Mouse (Mus musculus): Measurements from ENCODE around the gene Rinl. TPM values are rescaled to one million over a fixed set of nuclear protein-coding genes. Genes with fewer than 3 reads are reported as not detected.

Gene Rinl
- polyA plus RNA-seq, 1 experiment from 2014 or later, result 2.2 TPM

DNA sequence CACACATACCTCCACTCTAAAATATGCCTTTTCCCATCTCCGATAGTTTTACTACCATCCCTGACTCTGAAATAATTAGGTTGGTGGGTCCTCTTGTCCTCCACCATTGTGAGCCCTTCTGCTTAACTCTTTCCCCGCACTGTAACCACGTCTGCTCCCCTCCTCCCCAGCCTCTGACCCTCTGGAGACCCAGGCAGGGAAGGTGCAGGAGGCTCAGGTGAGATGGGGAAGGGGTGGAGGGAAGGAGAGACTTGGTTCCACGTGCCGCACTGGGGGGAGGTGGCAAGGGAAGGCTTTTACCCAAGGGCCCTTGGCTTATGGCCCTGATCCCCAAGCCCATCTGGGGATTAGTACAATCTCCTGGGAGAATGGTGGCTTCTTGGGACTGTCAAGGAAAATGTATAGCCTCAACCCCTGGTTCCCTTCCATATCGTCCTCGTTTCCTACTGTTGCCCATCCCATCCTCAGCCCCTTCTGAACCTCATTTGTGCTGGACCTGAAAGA, 21.3 kb upstream of the Rinl start, which contains the start of gene Nfkbib:
TSS of gene Nfkbib (minus strand) at position 51 of the 504 bp plus-strand sequence.
- DNase-seq (ENCODE audit: low spot score), result no peak
- no peaks in the 10 kb centered on the region for H3K27me3 ChIP-seq (replicated peaks; ENCODE audit: low read depth, poor library complexity, severe bottlenecking)
- peaks cover 16% of the 10 kb centered on the region for H3K36me3 ChIP-seq (replicated peaks)
- H3K4me1 ChIP-seq, result peaks cover 24% of the 10 kb centered on the region
- H3K9me3 ChIP-seq, result no peaks in the 10 kb centered on the region
- WGBS, result 67% methylated on average over 7 of the region's 7 CpGs
- peak within 1 kb of the TSS; percentile 83 for H3K27ac ChIP-seq (replicated peaks)
- peak within 1 kb of the TSS; percentile 81 for H3K4me3 ChIP-seq

GRCm38 (mm10) chr7:28769414-28769958, 19.3 kb upstream of the Rinl start:
- WGBS, result 92% methylated on average over 9 of the region's 9 CpGs
- H3K4me3 ChIP-seq, result no peak overlapping the region
- peaks cover 12% of the 10 kb centered on the region; the same call in 1 of the 2 replicates for H3K36me3 ChIP-seq (replicated peaks)
- H3K27ac ChIP-seq (replicated peaks), result no peak overlapping the region
- DNase-seq (ENCODE audit: low spot score), result no peak
- no peaks in the 10 kb centered on the region for H3K27me3 ChIP-seq (replicated peaks; ENCODE audit: low read depth, poor library complexity, severe bottlenecking)
- peaks cover 31% of the 10 kb centered on the region for H3K4me1 ChIP-seq
- no peaks in the 10 kb centered on the region for H3K9me3 ChIP-seq

- H3K4me3 ChIP-seq, result no peak overlapping the region
- whole genome bisulfite sequencing, result 89% methylated on average over 3 of the region's 3 CpGs
- DNase-seq (ENCODE audit: low spot score), result no peak
- peaks cover 26% of the 10 kb centered on the region for H3K4me1 ChIP-seq
- no peaks in the 10 kb centered on the region for H3K9me3 ChIP-seq
- H3K27me3 ChIP-seq (replicated peaks; ENCODE audit: low read depth, poor library complexity, severe bottlenecking), result no peaks in the 10 kb centered on the region
- H3K27ac ChIP-seq (replicated peaks), result no peak overlapping the region
- H3K36me3 ChIP-seq (replicated peaks), result peaks cover 16% of the 10 kb centered on the region; the same call in 1 of the 2 replicates
These were observed 18.5 kb upstream of the Rinl start for GRCm38 (mm10) chr7:28770309-28770708.

GRCm38 (mm10) chr7:28771867-28772266, 16.9 kb upstream of the Rinl start:
- Histone ChIP-seq H3K4me1 (peaks cover 19% of the 10 kb centered on the region), H3K4me3 (peak overlapping the region; percentile 3; the same call in 1 of the 2 replicates), H3K9me3 (no peaks in the 10 kb centered on the region), H3K36me3 (replicated peaks) (peaks cover 31% of the 10 kb centered on the region), H3K27ac (replicated peaks) (no peak overlapping the region), H3K27me3 (replicated peaks; ENCODE audit: low read depth, poor library complexity, severe bottlenecking) (no peaks in the 10 kb centered on the region)
- 93% methylated on average over 11 of the region's 11 CpGs for WGBS
- DNase-seq (ENCODE audit: low spot score), result no peak

GRCm38 (mm10) chr7:28773163-28773562, 15.6 kb upstream of the Rinl start:
- Histone ChIP-seq H3K9me3 (no peaks in the 10 kb centered on the region), H3K36me3 (replicated peaks) (peaks cover 41% of the 10 kb centered on the region), H3K4me1 (peaks cover 7% of the 10 kb centered on the region; the same call in 1 of the 2 replicates), H3K27ac (replicated peaks) (no peak overlapping the region), H3K27me3 (replicated peaks; ENCODE audit: low read depth, poor library complexity, severe bottlenecking) (no peaks in the 10 kb centered on the region), H3K4me3 (no peak overlapping the region)
- no peak for DNase-seq (ENCODE audit: low spot score)
- 77% methylated on average over 3 of the region's 3 CpGs for WGBS

GRCm38 (mm10) chr7:28774164-28774563, 14.6 kb upstream of the Rinl start:
- 50% methylated on average over 12 of the region's 12 CpGs for WGBS
- peak overlapping the region; percentile 54 for H3K27ac ChIP-seq (replicated peaks)
- no peaks in the 10 kb centered on the region for H3K27me3 ChIP-seq (replicated peaks; ENCODE audit: low read depth, poor library complexity, severe bottlenecking)

GRCm38 (mm10) chr7:28775129-28775528, 13.6 kb upstream of the Rinl start:
- DNase-seq (ENCODE audit: low spot score), result no peak
- H3K4me1 ChIP-seq, result peaks cover 8% of the 10 kb centered on the region
- H3K27ac ChIP-seq (replicated peaks), result no peak overlapping the region
- peaks cover 41% of the 10 kb centered on the region for H3K36me3 ChIP-seq (replicated peaks)
- WGBS, result 88% methylated on average over 7 of the region's 7 CpGs
- no peak overlapping the region for H3K4me3 ChIP-seq
- H3K27me3 ChIP-seq (replicated peaks; ENCODE audit: low read depth, poor library complexity, severe bottlenecking), result no peaks in the 10 kb centered on the region
- H3K9me3 ChIP-seq, result no peaks in the 10 kb centered on the region

More at GRCm38 (mm10) chr7:28774164-28774563, 14.6 kb upstream of the Rinl start:
- DNase-seq (ENCODE audit: low spot score), result peak; percentile 34
- H3K9me3 ChIP-seq, result no peaks in the 10 kb centered on the region
- peaks cover 7% of the 10 kb centered on the region; the same call in 1 of the 2 replicates for H3K4me1 ChIP-seq
- H3K4me3 ChIP-seq, result no peak overlapping the region
- H3K36me3 ChIP-seq (replicated peaks), result peaks cover 41% of the 10 kb centered on the region

- no peak for DNase-seq (ENCODE audit: low spot score)
- Histone ChIP-seq H3K27ac (replicated peaks) (no peak overlapping the region), H3K4me3 (no peak overlapping the region), H3K27me3 (replicated peaks; ENCODE audit: low read depth, poor library complexity, severe bottlenecking) (no peaks in the 10 kb centered on the region), H3K4me1 (peaks cover 17% of the 10 kb centered on the region), H3K9me3 (no peaks in the 10 kb centered on the region), H3K36me3 (replicated peaks) (peaks cover 40% of the 10 kb centered on the region)
- WGBS, result 84% methylated on average over 9 of the region's 9 CpGs
These were observed 9.9 kb upstream of the Rinl start for GRCm38 (mm10) chr7:28778825-28779224.

- peaks cover 18% of the 10 kb centered on the region for H3K4me1 ChIP-seq
- H3K27me3 ChIP-seq (replicated peaks; ENCODE audit: low read depth, poor library complexity, severe bottlenecking), result no peaks in the 10 kb centered on the region
- H3K27ac ChIP-seq (replicated peaks), result peak overlapping the region; percentile 67
- no peak overlapping the region for H3K4me3 ChIP-seq
- H3K36me3 ChIP-seq (replicated peaks), result peaks cover 48% of the 10 kb centered on the region
- WGBS, result 47% methylated on average over 6 of the region's 6 CpGs
- no peaks in the 10 kb centered on the region for H3K9me3 ChIP-seq
- peak; percentile 84 for DNase-seq (ENCODE audit: low spot score)
These were observed 8.6 kb upstream of the Rinl start for GRCm38 (mm10) chr7:28780067-28780658.

- Histone ChIP-seq H3K4me1 (peaks cover 22% of the 10 kb centered on the region), H3K27ac (replicated peaks) (no peak overlapping the region), H3K27me3 (replicated peaks; ENCODE audit: low read depth, poor library complexity, severe bottlenecking) (no peaks in the 10 kb centered on the region), H3K9me3 (no peaks in the 10 kb centered on the region), H3K36me3 (replicated peaks) (peaks cover 48% of the 10 kb centered on the region), H3K4me3 (no peak overlapping the region)
- no peak for DNase-seq (ENCODE audit: low spot score)
- WGBS, result 84% methylated on average over 7 of the region's 7 CpGs
These were observed 7.9 kb upstream of the Rinl start for GRCm38 (mm10) chr7:28780857-28781256.

- H3K9me3 ChIP-seq, result no peaks in the 10 kb centered on the region
- H3K27me3 ChIP-seq (replicated peaks; ENCODE audit: low read depth, poor library complexity, severe bottlenecking), result no peaks in the 10 kb centered on the region
- peaks cover 22% of the 10 kb centered on the region for H3K4me1 ChIP-seq
- 92% methylated on average over 8 of the region's 8 CpGs for WGBS
- H3K27ac ChIP-seq (replicated peaks), result no peak overlapping the region
- H3K4me3 ChIP-seq, result no peak overlapping the region
- DNase-seq (ENCODE audit: low spot score), result no peak
- peaks cover 49% of the 10 kb centered on the region for H3K36me3 ChIP-seq (replicated peaks)
These were observed 7.5 kb upstream of the Rinl start for GRCm38 (mm10) chr7:28781261-28781663.

DNA sequence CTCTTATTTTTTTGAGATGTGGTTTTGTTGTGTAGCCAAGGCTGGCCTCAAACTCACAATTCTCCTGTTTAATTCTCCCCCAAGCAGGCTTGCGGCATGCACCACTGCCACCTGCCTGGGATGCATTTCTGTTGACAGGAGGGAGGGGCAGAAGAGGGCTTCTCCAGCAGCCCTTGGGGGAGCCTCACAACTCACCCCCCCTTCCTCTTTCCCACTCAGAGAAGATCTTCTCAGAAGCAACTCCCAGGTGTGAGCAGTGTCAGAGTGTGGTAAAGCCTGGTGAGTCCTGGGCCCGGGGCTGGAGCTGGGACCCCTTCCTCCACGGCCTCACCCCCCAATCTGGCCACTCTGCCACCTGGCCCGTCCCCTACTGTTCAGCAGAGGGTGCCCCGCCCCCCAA, 3.6 kb upstream of the Rinl start:
- H3K4me1 ChIP-seq, result peaks cover 45% of the 10 kb centered on the region
- no peak overlapping the region for H3K27ac ChIP-seq (replicated peaks)
- 77% methylated on average over 5 of the region's 5 CpGs for WGBS
- H3K36me3 ChIP-seq (replicated peaks), result peaks cover 51% of the 10 kb centered on the region
- no peaks in the 10 kb centered on the region for H3K27me3 ChIP-seq (replicated peaks; ENCODE audit: low read depth, poor library complexity, severe bottlenecking)
- no peak overlapping the region for H3K4me3 ChIP-seq
- DNase-seq (ENCODE audit: low spot score), result no peak
- no peaks in the 10 kb centered on the region for H3K9me3 ChIP-seq

DNA sequence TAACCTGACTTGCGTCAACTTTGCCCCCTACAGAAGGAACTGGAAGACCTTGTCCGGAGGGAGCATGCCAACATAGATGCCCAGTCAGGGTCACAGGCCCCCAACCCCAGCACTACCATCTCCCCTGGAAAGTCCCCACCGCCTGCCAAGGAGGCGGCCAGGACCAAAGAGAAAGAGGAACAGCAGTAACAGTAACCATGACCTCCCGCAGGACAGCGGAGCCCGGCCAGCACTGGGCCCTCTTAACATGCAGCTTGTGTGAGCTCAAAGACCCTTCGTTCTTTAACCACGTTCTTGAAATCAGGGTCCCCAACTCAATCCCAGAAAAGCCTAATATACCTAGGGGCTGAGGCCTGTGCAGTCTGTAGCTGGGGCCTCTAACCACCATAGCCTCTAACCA, 885 bp upstream of the Rinl start:
- H3K27me3 ChIP-seq (replicated peaks; ENCODE audit: low read depth, poor library complexity, severe bottlenecking), result no peaks in the 10 kb centered on the region
- H3K9me3 ChIP-seq, result no peaks in the 10 kb centered on the region
- H3K27ac ChIP-seq (replicated peaks), result peak overlapping the region; percentile 73
- H3K36me3 ChIP-seq (replicated peaks), result peaks cover 47% of the 10 kb centered on the region
- 93% methylated on average over 9 of the region's 9 CpGs for WGBS
- no peak overlapping the region for H3K4me3 ChIP-seq
- peaks cover 60% of the 10 kb centered on the region for H3K4me1 ChIP-seq
- no peak for DNase-seq (ENCODE audit: low spot score)
